Mouse (Mus musculus) embryonic fibroblast, embryonic 13.5 days (primary cell): ENCODE results near the gene Gpr22. TPM values are rescaled to one million over a fixed set of nuclear protein-coding genes. Genes with fewer than 3 reads are reported as not detected.

Experiments
- H3K27ac ChIP-seq: 2 replicates; pipeline ENCODE4 v1.5.1; 2012; ENCODE audit warnings: low read length, control low read depth, inconsistent platforms; ENCODE audit not compliant: insufficient read depth
- H3K4me1 ChIP-seq: 2 replicates; pipeline ENCODE4 v1.6.1; 2011; ENCODE audit warnings: low read length; ENCODE audit not compliant: control insufficient read depth, insufficient read depth
- H3K4me3 ChIP-seq: 2 replicates; pipeline ENCODE4 v1.5.1; 2011; ENCODE audit warnings: mild to moderate bottlenecking, control low read depth, low read length; ENCODE audit not compliant: insufficient read depth
- CTCF ChIP-seq: IDR thresholded peaks from 2 replicates; pipeline ENCODE4 v1.5.1; 2011; ENCODE audit warnings: mild to moderate bottlenecking, control low read depth, low read length, moderate library complexity, borderline replicate concordance; ENCODE audit not compliant: insufficient read depth
- POLR2A ChIP-seq: IDR thresholded peaks from 2 replicates; pipeline ENCODE4 v1.6.1; 2011; ENCODE audit warnings: low read depth, mild to moderate bottlenecking, control low read depth, low read length, moderate library complexity
- polyA plus RNA-seq: library from polyadenylated mRNA; stranded (reverse); fragments of >200 nt; gene quantifications from 2 replicates; pipeline ENCODE4 v1.2.4, GENCODE M21; 2011; ENCODE audit warnings: low read depth; ENCODE audit not compliant: missing spikeins, insufficient read length

Gpr22 gene
- polyA plus RNA-seq, 1 experiment, result not detected

DNA sequence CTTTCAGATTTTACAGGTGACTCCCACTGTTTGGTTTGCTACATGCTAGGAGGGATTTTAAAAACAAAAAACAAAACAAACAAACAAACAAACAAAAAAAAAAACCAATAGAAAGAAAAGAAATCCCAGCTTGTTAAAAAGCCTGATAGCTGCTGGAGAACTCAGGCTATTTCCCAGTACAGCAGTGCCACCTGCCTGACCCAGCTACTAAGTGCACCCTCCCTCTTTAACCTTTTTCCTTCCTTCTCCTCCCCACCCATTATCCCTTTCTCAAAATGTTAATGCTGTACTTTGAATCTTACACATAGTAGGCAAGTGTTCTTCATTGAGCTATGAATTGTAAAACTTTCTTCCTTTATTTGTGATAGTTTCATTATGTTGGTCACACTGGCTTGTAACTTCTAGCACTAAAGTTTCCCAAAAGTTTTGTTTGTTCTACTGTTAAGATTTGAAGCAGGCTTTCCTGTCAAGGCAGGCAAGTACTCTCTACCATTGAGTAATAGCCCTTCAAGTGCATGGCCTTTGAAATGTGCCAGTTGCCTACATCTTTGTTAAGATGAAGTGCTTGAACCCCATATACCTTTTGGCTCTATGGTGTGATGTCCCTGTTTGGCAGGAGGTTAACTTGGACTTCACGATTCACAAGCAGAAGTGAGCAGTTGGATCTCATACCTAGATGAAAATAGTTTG, 6.0 kb upstream of the Gpr22 start:
- no peaks in the 10 kb centered on the region for H3K4me1 ChIP-seq
- no peak for TF ChIP-seq POLR2A
- peak; percentile 56; the same call in 1 of the 2 replicates for TF ChIP-seq CTCF
- no peak overlapping the region for H3K4me3 ChIP-seq
- no peak overlapping the region for H3K27ac ChIP-seq

DNA sequence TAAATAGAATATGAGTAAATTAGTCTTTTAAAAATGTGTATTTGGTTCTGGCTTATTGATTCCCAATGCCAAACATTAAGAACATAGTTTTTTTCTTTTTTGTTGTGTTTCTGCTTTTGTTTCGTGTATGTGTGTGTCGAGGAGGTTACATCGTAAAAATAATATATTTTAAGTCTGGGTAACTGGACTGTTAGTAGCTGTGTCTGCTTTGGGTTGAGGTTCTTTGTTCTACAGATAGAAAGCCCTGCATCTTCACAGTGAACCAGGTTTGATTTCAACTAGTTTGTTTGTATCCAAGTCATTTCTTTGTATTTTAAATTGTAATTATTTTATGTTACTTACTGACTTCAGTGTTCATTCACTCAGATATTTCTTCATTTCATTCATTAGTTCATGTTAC, 323 bp upstream of the Gpr22 start:
- no peak overlapping the region for H3K4me3 ChIP-seq
- TF ChIP-seq CTCF, result no peak
- no peak for TF ChIP-seq POLR2A
- H3K27ac ChIP-seq, result no peak overlapping the region
- no peaks in the 10 kb centered on the region for H3K4me1 ChIP-seq

DNA sequence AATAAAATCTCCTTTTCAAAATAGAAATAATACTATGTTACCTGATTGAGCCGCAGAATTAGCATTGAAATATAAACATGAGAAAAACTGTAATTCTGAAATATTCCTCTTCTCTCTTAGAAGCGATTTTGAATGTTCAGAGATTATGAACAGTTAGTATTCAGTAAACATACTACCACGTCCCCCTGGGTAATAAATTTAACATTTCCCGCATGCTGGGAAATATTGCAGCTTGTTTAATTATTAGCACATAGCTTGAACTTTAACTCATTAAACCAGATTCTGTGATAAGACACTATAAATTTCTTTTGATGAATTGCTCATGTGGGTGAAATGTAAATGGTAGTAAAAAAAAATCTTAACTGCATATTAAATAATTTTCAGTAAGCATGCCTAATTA, 1.0 kb downstream of the Gpr22 start:
- Histone ChIP-seq H3K4me1 (no peaks in the 10 kb centered on the region), H3K27ac (no peak overlapping the region), H3K4me3 (no peak overlapping the region)
- TF ChIP-seq POLR2A (no peak), CTCF (no peak)

GRCm38 (mm10) chr12:31712233-31712632, 1.5 kb downstream of the Gpr22 start:
- Histone ChIP-seq H3K4me1 (no peaks in the 10 kb centered on the region), H3K27ac (no peak overlapping the region), H3K4me3 (no peak overlapping the region)
- TF ChIP-seq POLR2A, result no peak
- no peak for TF ChIP-seq CTCF

- Histone ChIP-seq H3K27ac (no peak overlapping the region), H3K4me3 (no peak overlapping the region), H3K4me1 (no peaks in the 10 kb centered on the region)
- no peak for TF ChIP-seq POLR2A
- no peak for TF ChIP-seq CTCF
Observed at GRCm38 (mm10) chr12:31709665-31710064, 4.1 kb downstream of the Gpr22 start.

GRCm38 (mm10) chr12:31707531-31707930, 6.2 kb downstream of the Gpr22 start:
- Histone ChIP-seq H3K4me3 (no peak overlapping the region), H3K27ac (no peak overlapping the region), H3K4me1 (no peaks in the 10 kb centered on the region)
- TF ChIP-seq CTCF, result no peak

GRCm38 (mm10) chr12:31706168-31706567, 7.6 kb downstream of the Gpr22 start:
- H3K27ac ChIP-seq, result peak overlapping the region; percentile 14; the same call in 1 of the 2 replicates
- no peak overlapping the region for H3K4me3 ChIP-seq
- H3K4me1 ChIP-seq, result no peaks in the 10 kb centered on the region
- TF ChIP-seq CTCF (no peak), POLR2A (no peak)

DNA sequence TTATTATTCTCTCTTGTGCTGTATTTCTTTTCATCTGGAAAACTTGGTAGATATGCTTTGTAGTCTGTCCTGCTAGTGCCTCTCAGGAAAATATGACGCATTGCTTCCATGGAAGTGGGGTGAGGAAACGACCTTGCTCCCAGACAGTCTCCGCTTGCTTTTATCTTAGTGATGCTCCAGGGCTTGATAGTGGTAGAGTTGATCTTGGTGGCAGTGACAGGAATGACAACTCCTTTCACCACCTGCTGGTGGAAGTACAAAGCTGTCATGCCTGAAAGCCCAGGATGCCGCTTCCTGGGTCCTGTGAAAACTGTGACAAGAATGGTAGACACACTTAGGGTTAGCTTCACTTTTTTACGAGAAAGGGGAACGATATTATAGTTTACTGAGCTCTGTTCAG, 9.8 kb downstream of the Gpr22 start:
- no peak for TF ChIP-seq POLR2A
- no peak for TF ChIP-seq CTCF
- Histone ChIP-seq H3K27ac (no peak overlapping the region), H3K4me3 (no peak overlapping the region), H3K4me1 (no peaks in the 10 kb centered on the region)

- no peak overlapping the region for H3K27ac ChIP-seq
- no peak overlapping the region for H3K4me3 ChIP-seq
- TF ChIP-seq POLR2A (no peak), CTCF (no peak)
- H3K4me1 ChIP-seq, result no peaks in the 10 kb centered on the region
Observed at GRCm38 (mm10) chr12:31701411-31701810, 12.3 kb downstream of the Gpr22 start.

DNA sequence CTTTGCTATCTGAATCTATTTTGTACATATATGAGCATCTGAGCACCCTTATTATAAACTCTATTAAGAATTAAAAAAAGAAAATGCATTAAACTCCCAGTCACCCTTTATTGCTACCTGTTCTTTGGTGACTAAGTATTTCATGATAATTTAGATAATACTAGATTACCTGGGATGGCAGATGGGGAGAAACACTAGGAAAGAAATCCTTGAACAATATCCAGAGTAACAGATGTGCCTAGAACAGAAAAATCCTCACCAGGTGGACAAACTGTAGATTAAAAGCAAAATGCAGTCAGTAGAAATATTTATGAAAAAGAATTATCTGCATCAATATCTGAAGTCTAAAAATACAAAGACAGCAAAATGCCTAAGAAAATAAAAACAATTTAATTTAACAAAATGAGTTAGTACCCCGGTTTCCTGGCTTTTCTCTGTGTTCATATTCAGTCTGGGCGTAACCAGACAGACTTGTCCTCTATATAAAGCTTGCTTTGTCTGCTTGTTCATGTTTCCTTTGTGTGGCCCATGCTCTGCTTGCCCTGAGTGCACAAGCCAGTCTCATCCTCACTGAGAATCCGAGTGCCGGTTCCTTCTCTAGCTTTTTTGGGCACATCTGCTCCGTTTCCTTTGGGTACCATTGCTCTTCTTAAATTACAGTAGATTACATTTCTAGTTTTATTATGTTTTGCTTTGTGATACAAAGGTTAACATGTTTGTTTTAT, 13.0 kb downstream of the Gpr22 start:
- no peak overlapping the region for H3K27ac ChIP-seq
- H3K4me1 ChIP-seq, result no peaks in the 10 kb centered on the region
- H3K4me3 ChIP-seq, result no peak overlapping the region
- TF ChIP-seq CTCF (no peak), POLR2A (no peak)

DNA sequence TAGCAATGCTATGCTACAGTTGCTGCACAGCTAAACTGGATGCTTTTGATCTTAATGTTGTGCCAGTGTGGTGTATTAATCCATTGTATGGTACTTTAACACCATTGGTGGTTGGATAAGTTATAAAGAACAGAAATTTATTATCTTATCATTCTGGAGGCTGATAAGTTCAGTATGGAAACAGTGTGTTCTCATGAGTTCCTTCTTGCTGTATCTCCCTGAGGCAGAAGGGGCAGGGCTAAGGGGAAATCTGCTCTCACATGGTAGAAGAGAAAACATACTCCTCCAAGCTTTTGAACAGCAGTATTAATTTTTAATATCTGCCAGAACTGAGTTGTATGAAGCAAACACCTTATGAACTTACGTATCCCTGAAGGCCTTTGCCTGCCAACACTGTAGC, 20.5 kb downstream of the Gpr22 start:
- TF ChIP-seq POLR2A (no peak), CTCF (no peak)
- no peak overlapping the region for H3K4me3 ChIP-seq
- H3K4me1 ChIP-seq, result no peaks in the 10 kb centered on the region
- H3K27ac ChIP-seq, result no peak overlapping the region
